Mouse (Mus musculus): Measurements from ENCODE around the gene Paxip1. TPM values are rescaled to one million over a fixed set of nuclear protein-coding genes. Genes with fewer than 3 reads are reported as not detected.

Paxip1 gene
- 57.1 and 63.2 TPM in 2 replicates for polyA plus RNA-seq (2016; fragmentation: Nextera tagmentation; extraction: Ambion mirVana)

DNA sequence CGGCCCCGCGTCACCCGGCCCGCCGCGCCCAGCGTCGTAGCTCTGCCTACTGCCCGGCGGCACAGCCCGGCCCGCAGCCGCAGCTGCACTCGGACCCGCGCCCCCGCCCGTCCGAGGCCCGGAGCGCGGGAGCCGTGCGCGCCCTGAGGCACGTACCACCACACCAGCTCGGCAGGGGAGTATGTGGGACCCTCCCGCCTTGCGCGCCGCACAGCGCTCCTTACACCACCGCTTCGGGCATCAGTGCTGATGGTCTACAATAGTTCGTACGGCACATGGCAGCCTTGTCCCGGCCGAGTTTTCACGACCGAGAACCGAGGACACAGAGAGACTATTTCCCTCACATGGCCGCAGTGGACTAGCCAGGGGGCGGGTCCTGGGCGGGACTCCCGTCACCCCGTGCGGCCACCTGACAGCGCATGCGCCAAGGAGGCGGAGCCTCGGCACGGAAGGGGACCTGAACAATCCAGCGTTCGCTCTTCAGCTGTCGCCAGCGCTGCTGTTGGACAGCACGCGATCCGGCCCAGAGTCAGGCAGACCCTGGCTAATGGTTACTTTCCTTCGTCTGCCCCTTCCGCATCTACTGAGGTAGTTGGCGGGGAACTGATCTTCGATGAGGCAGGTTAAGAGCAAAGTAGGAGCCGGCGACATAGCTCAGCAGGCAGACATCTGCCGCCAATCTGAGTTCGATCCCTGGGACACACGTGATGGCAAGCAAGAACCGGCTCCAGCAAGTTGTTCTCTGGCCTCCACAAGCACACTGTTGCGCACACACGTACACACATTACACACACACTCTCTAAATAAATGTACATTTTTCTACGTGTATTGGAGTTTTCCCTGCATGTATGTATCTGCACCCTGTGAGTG lies at the start of gene Paxip1:
Gene Paxip1, minus strand, starts transcription at position 389 of the 870 bp plus-strand sequence.
- H3K27me3 ChIP-seq (replicated peaks; ENCODE audit: low read depth, poor library complexity, severe bottlenecking): no peaks in the 10 kb centered on the region
- WGBS: under 1% methylated on average over 73 of the region's 73 CpGs
- DNase-seq (ENCODE audit: low spot score): peak; percentile 97
- peaks cover 20% of the 10 kb centered on the region for H3K4me1 ChIP-seq
- no peaks in the 10 kb centered on the region for H3K9me3 ChIP-seq
- peak within 1 kb of the TSS; percentile 97 for H3K27ac ChIP-seq (replicated peaks)
- H3K36me3 ChIP-seq (replicated peaks): peaks cover 32% of the 10 kb centered on the region
- H3K4me3 ChIP-seq: peak within 1 kb of the TSS; percentile 81

- WGBS: 57% methylated on average over 4 of the region's 4 CpGs
- no peak for DNase-seq (ENCODE audit: low spot score)
- no peaks in the 10 kb centered on the region for H3K36me3 ChIP-seq (replicated peaks)
These were observed 46.6 kb upstream of the Paxip1 start for GRCm38 (mm10) chr5:27838061-27838460.

DNA sequence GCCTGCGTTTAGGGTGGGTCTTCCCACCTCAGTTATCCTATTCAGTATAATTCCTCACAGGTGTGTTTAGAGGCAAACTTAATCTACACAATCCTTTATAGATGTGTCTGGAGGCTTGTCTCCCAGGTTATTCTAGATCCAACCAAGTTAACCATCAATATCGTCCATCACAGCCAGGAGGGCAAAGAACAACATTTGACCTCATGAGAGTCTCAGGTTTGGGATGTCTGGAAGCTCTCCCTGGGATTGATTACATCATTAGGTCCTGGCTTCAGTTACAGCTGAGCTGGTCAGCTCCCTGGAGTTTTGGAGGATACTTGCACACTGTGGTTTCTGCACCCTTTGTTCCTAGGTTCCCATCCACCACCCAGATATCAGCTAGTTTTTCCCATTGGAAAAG lies 43.6 kb upstream of the Paxip1 start:
- DNase-seq (ENCODE audit: low spot score): no peak
- no peaks in the 10 kb centered on the region for H3K27me3 ChIP-seq (replicated peaks; ENCODE audit: low read depth, poor library complexity, severe bottlenecking)
- H3K36me3 ChIP-seq (replicated peaks): no peaks in the 10 kb centered on the region
- H3K4me1 ChIP-seq: no peaks in the 10 kb centered on the region
- no peak overlapping the region for H3K4me3 ChIP-seq
- H3K9me3 ChIP-seq: no peaks in the 10 kb centered on the region
- WGBS: 85% methylated on average over 2 of the region's 2 CpGs
- no peak overlapping the region for H3K27ac ChIP-seq (replicated peaks)

More at GRCm38 (mm10) chr5:27838061-27838460, 46.6 kb upstream of the Paxip1 start:
- Histone ChIP-seq H3K27ac (replicated peaks) (no peak overlapping the region), H3K4me3 (no peak overlapping the region), H3K9me3 (no peaks in the 10 kb centered on the region), H3K4me1 (peaks cover 6% of the 10 kb centered on the region), H3K27me3 (replicated peaks; ENCODE audit: low read depth, poor library complexity, severe bottlenecking) (peaks cover 20% of the 10 kb centered on the region)

DNA sequence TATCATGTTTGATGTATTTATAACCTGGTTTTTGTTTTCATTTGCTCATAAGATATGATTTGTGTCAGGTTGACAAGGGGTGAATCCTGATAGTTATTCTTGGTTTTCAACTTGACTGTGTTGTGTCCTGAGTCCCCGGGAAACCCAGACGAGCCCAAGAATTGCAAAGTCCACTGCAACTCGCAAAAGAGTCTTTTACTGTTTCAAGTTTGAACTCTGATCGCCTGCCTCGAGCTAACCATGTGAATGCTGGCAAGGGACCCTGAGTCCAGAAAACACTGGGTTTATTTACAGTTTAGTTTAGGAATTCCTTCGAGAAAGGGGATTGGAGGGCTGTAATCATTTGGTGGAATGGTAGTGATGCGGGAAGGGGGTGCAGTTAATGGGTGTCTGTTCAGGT lies 36.5 kb upstream of the Paxip1 start:
- no peak overlapping the region for H3K27ac ChIP-seq (replicated peaks)
- DNase-seq (ENCODE audit: low spot score): no peak
- no peaks in the 10 kb centered on the region for H3K27me3 ChIP-seq (replicated peaks; ENCODE audit: low read depth, poor library complexity, severe bottlenecking)
- H3K4me3 ChIP-seq: no peak overlapping the region
- no peaks in the 10 kb centered on the region for H3K36me3 ChIP-seq (replicated peaks)
- H3K9me3 ChIP-seq: no peaks in the 10 kb centered on the region
- no peaks in the 10 kb centered on the region for H3K4me1 ChIP-seq
- WGBS: 88% methylated on average over 7 of the region's 7 CpGs

DNA sequence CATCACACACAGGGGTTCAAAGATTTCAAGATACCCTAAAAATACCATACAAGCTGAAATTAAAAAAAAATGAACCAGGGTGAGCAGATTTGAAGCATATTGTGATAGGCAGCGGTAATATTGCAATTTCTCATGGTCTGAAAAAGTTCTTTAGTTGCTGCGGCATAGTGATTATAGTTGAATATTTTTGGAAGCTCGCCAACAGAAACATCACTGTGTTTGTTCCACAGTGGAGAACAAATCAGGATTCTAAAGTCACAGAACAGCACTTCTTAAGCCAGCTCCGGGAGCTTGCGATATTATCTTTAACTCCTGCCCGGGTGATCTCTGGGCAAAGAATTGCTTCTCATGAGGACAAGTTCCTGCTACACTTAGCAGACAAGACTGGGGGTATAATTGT lies 29.7 kb upstream of the Paxip1 start:
- Histone ChIP-seq H3K27me3 (replicated peaks; ENCODE audit: low read depth, poor library complexity, severe bottlenecking) (no peaks in the 10 kb centered on the region), H3K36me3 (replicated peaks) (no peaks in the 10 kb centered on the region), H3K9me3 (no peaks in the 10 kb centered on the region), H3K27ac (replicated peaks) (no peak overlapping the region), H3K4me1 (no peaks in the 10 kb centered on the region), H3K4me3 (no peak overlapping the region)
- DNase-seq (ENCODE audit: low spot score): no peak
- WGBS: 92% methylated on average over 6 of the region's 6 CpGs

- Histone ChIP-seq H3K27ac (replicated peaks) (no peak overlapping the region), H3K36me3 (replicated peaks) (no peaks in the 10 kb centered on the region), H3K4me3 (no peak overlapping the region), H3K9me3 (no peaks in the 10 kb centered on the region), H3K4me1 (no peaks in the 10 kb centered on the region), H3K27me3 (replicated peaks; ENCODE audit: low read depth, poor library complexity, severe bottlenecking) (no peaks in the 10 kb centered on the region)
- 64% methylated on average over 3 of the region's 3 CpGs for WGBS
- no peak for DNase-seq (ENCODE audit: low spot score)
These were observed 27.6 kb upstream of the Paxip1 start for GRCm38 (mm10) chr5:27818840-27819672.

DNA sequence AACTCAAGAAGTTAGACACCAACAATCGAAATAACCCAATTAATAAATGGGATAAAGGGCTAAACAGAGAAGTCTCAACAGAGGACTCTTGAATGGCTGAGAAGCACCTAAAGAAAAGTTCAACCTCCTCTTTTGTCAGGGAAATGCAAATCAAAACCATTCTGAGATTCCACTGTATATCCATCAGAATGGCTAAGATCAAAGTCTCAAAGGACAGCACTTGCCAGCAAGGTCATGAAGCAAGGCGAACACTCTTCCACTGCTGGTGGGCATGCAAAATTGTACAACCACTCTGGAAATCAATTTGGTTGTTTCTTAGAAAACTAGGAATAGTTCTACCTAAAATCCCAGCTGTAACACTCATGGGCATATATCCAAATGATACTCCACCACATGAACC lies 22.8 kb upstream of the Paxip1 start:
- no peak overlapping the region for H3K27ac ChIP-seq (replicated peaks)
- no peaks in the 10 kb centered on the region for H3K36me3 ChIP-seq (replicated peaks)
- H3K4me3 ChIP-seq: no peak overlapping the region
- WGBS: 89% methylated on average over 2 of the region's 2 CpGs
- H3K27me3 ChIP-seq (replicated peaks; ENCODE audit: low read depth, poor library complexity, severe bottlenecking): no peaks in the 10 kb centered on the region
- H3K9me3 ChIP-seq: no peaks in the 10 kb centered on the region
- no peak for DNase-seq (ENCODE audit: low spot score)
- no peaks in the 10 kb centered on the region for H3K4me1 ChIP-seq

GRCm38 (mm10) chr5:27793923-27794322 lies 2.4 kb upstream of the Paxip1 start:
- H3K4me3 ChIP-seq: no peak overlapping the region
- DNase-seq (ENCODE audit: low spot score): peak; percentile 71
- peaks cover 20% of the 10 kb centered on the region for H3K4me1 ChIP-seq
- H3K36me3 ChIP-seq (replicated peaks): peaks cover 8% of the 10 kb centered on the region
- no peaks in the 10 kb centered on the region for H3K9me3 ChIP-seq
- H3K27me3 ChIP-seq (replicated peaks; ENCODE audit: low read depth, poor library complexity, severe bottlenecking): no peaks in the 10 kb centered on the region
- H3K27ac ChIP-seq (replicated peaks): no peak overlapping the region
- WGBS: 24% methylated on average over 1 of the region's 1 CpGs

DNA sequence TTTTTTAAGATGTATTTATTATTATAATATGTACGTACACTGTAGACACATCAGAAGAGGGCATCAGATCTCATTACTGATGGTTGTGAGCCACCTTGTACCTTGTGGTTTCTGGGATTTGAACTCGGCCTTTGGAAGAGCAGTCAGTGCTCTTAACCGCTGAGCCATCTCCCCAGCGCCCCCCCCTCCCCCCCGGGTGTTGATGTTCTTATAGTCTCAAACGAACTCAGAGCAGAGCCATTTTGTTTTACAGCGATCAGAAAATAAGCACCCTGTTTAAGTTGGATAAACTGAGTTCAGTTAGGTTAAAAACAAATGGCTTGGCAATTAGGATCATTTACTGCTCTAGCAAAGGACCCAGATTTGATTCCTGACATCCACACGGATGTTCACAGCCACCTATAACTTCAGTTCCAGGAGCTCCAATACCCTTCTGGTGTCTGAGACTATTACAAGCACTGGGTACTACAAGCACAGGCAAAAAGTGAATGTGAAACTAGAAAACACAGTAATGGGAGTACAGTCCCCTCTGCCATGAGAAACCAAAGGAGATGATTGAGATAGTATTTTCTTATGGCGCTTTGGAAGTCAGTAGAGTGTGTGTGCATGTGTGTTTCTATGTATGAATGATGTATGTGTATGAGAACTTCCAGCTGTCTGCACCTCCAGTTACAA lies 1.2 kb upstream of the Paxip1 start:
- Histone ChIP-seq H3K27ac (replicated peaks) (peak overlapping the region; percentile 97), H3K4me1 (peaks cover 20% of the 10 kb centered on the region), H3K4me3 (peak overlapping the region; percentile 81), H3K9me3 (no peaks in the 10 kb centered on the region), H3K36me3 (replicated peaks) (peaks cover 21% of the 10 kb centered on the region), H3K27me3 (replicated peaks; ENCODE audit: low read depth, poor library complexity, severe bottlenecking) (no peaks in the 10 kb centered on the region)
- peak; percentile 8 for DNase-seq (ENCODE audit: low spot score)
- WGBS: 57% methylated on average over 9 of the region's 9 CpGs

- Histone ChIP-seq H3K9me3 (no peaks in the 10 kb centered on the region), H3K36me3 (replicated peaks) (peaks cover 26% of the 10 kb centered on the region), H3K4me3 (peak overlapping the region; percentile 81), H3K27me3 (replicated peaks; ENCODE audit: low read depth, poor library complexity, severe bottlenecking) (no peaks in the 10 kb centered on the region), H3K4me1 (peaks cover 20% of the 10 kb centered on the region), H3K27ac (replicated peaks) (peak overlapping the region; percentile 97)
- WGBS: 17% methylated on average over 8 of the region's 8 CpGs
- DNase-seq (ENCODE audit: low spot score): no peak
These were observed 631 bp upstream of the Paxip1 start for GRCm38 (mm10) chr5:27792173-27792470.

GRCm38 (mm10) chr5:27790910-27791288 lies 592 bp downstream of the Paxip1 start:
- Histone ChIP-seq H3K4me3 (peak overlapping the region; percentile 81), H3K27me3 (replicated peaks; ENCODE audit: low read depth, poor library complexity, severe bottlenecking) (no peaks in the 10 kb centered on the region), H3K27ac (replicated peaks) (peak overlapping the region; percentile 97), H3K9me3 (no peaks in the 10 kb centered on the region), H3K4me1 (peaks cover 20% of the 10 kb centered on the region), H3K36me3 (replicated peaks) (peaks cover 39% of the 10 kb centered on the region)
- peak; percentile 86 for DNase-seq (ENCODE audit: low spot score)
- under 1% methylated on average over 47 of the region's 47 CpGs for WGBS

- H3K27me3 ChIP-seq (replicated peaks; ENCODE audit: low read depth, poor library complexity, severe bottlenecking): no peaks in the 10 kb centered on the region
- peaks cover 20% of the 10 kb centered on the region for H3K4me1 ChIP-seq
- H3K9me3 ChIP-seq: no peaks in the 10 kb centered on the region
- DNase-seq (ENCODE audit: low spot score): no peak
- H3K4me3 ChIP-seq: peak overlapping the region; percentile 81
- peaks cover 45% of the 10 kb centered on the region for H3K36me3 ChIP-seq (replicated peaks)
- peak overlapping the region; percentile 97 for H3K27ac ChIP-seq (replicated peaks)
- 34% methylated on average over 21 of the region's 21 CpGs for WGBS
These were observed 1.2 kb downstream of the Paxip1 start for GRCm38 (mm10) chr5:27790086-27790909.
